Mouse (Mus musculus) bone marrow, adult 2 months (tissue): ENCODE measurements at regions not wholly inside any gene's neighbourhood (a gene's known extent, or its start where the extent isn't known, plus 50 kb on each side); places are given as distances from the start of the nearest gene placed in this dataset.

Source experiments
- H3K27ac ChIP-seq: fragments of 200-500 bp; 2 replicates; pipeline ENCODE4 v1.5.1; 2012; ENCODE audit warnings: low read depth, mild to moderate bottlenecking, control low read depth, inconsistent platforms, low read length; ENCODE audit not compliant: control insufficient read depth, poor library complexity, insufficient read depth
- H3K4me1 ChIP-seq: fragments of 200-500 bp; 2 replicates; pipeline ENCODE4 v1.6.1; 2011; ENCODE audit warnings: low read length; ENCODE audit not compliant: control insufficient read depth, insufficient read depth
- H3K4me3 ChIP-seq: fragments of 200-500 bp; replicated peaks from 2 replicates; pipeline ENCODE3; 2011; ENCODE audit warnings: mild to moderate bottlenecking, low read depth, low read length, control low read depth; ENCODE audit not compliant: control insufficient read depth
- CTCF ChIP-seq: fragments of 200-500 bp; IDR thresholded peaks from 2 replicates; pipeline ENCODE4 v1.5.1; 2011; ENCODE audit warnings: low read length, control low read depth; ENCODE audit not compliant: control insufficient read depth, insufficient read depth
- POLR2A ChIP-seq: fragments of 200-500 bp; IDR thresholded peaks from 2 replicates; pipeline ENCODE4 v1.6.1; 2011; ENCODE audit warnings: low read depth, mild to moderate bottlenecking, control low read depth, low read length, borderline replicate concordance; ENCODE audit not compliant: control insufficient read depth
- WGBS: fragments of 180-500 bp; shearing (Covaris S2); methylation state at CpG from one replicate; pipeline ENCODE4 v1.1.7; 2018; 5-methylcytosine and 5-hydroxymethylcytosine counted together

GRCm38 (mm10) chr10:37473086-37473485 lies 334.4 kb upstream of the Marcks start:
- no peak overlapping the region for H3K4me3 ChIP-seq
- no peaks in the 10 kb centered on the region for H3K4me1 ChIP-seq
- no peak overlapping the region for H3K27ac ChIP-seq
- TF ChIP-seq POLR2A (no peak), CTCF (no peak)
- WGBS, result 81% methylated on average over 5 of the region's 5 CpGs

GRCm38 (mm10) chr10:37457384-37457783 lies 318.7 kb upstream of the Marcks start:
- Histone ChIP-seq H3K4me3 (no peak overlapping the region), H3K4me1 (no peaks in the 10 kb centered on the region), H3K27ac (no peak overlapping the region)
- TF ChIP-seq CTCF (no peak), POLR2A (no peak)
- WGBS, result 81% methylated on average over 2 of the region's 2 CpGs

- TF ChIP-seq CTCF (no peak), POLR2A (no peak)
- no peak overlapping the region for H3K27ac ChIP-seq
- no peak overlapping the region for H3K4me3 ChIP-seq
- no peaks in the 10 kb centered on the region for H3K4me1 ChIP-seq
- 87% methylated on average over 2 of the region's 2 CpGs for WGBS
These were observed 311.2 kb upstream of the Marcks start for GRCm38 (mm10) chr10:37449894-37450293.

- Histone ChIP-seq H3K4me1 (no peaks in the 10 kb centered on the region), H3K4me3 (no peak overlapping the region), H3K27ac (no peak overlapping the region)
- TF ChIP-seq CTCF, result no peak
- no peak for TF ChIP-seq POLR2A
- WGBS, result 79% methylated on average over 4 of the region's 4 CpGs
These were observed 308.8 kb upstream of the Marcks start for GRCm38 (mm10) chr10:37447333-37448204.

- WGBS, result 83% methylated on average over 4 of the region's 4 CpGs
- H3K4me1 ChIP-seq, result no peaks in the 10 kb centered on the region
- no peak for TF ChIP-seq CTCF
- TF ChIP-seq POLR2A, result no peak
- H3K27ac ChIP-seq, result no peak overlapping the region
- no peak overlapping the region for H3K4me3 ChIP-seq
These were observed 301.3 kb upstream of the Marcks start for GRCm38 (mm10) chr10:37439863-37440613.

GRCm38 (mm10) chr10:37438312-37438711 lies 299.6 kb upstream of the Marcks start:
- TF ChIP-seq CTCF (no peak), POLR2A (no peak)
- Histone ChIP-seq H3K27ac (no peak overlapping the region), H3K4me1 (no peaks in the 10 kb centered on the region), H3K4me3 (no peak overlapping the region)
- WGBS, result 66% methylated on average over 3 of the region's 3 CpGs

- Histone ChIP-seq H3K4me3 (no peak overlapping the region), H3K4me1 (no peaks in the 10 kb centered on the region), H3K27ac (no peak overlapping the region)
- TF ChIP-seq POLR2A (no peak), CTCF (no peak)
These were observed 298.1 kb upstream of the Marcks start for GRCm38 (mm10) chr10:37436849-37437248.

GRCm38 (mm10) chr10:37434229-37434628 lies 295.5 kb upstream of the Marcks start:
- no peak overlapping the region for H3K27ac ChIP-seq
- WGBS, result 73% methylated on average over 5 of the region's 5 CpGs
- H3K4me3 ChIP-seq, result no peak overlapping the region
- no peaks in the 10 kb centered on the region for H3K4me1 ChIP-seq
- no peak for TF ChIP-seq POLR2A
- no peak for TF ChIP-seq CTCF
